In the genomic region with DNA sequence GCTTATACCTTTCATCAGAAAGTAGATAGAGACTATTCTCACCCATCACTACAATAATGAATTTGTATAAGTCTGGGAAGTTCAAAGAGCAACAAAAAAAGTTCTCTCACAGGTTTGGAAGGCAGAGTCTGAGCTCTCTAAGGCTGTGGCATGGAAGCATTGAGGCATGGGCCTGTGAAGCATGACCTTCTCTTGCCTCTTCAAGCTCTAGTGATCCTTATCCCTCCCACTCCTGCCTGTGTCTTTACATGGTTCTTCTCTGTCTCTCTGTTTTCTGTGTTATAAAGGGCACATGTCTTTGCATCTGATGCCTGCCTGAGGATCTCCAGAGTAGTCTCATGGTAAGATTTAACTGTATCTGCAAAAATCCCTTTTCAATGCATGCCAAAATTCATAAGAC, we compare ENCODE assay signal across 19 mouse cellular contexts.
"Had no signal": no experiment of that assay in that cellular context is flagged by ENCODE, and none has a peak within 500 bp of the region (broad histone marks: within the 10 kb centered on the region; RNA-seq: fewer than 3 reads in every experiment).

No protein-coding gene starts in this region.

- H3K9ac ChIP-seq: lung, embryonic 14.5 days; midbrain, embryonic 12.5 days; neural tube, embryonic 13.5 days; neural tube, embryonic 15.5 days had no signal

- H3K36me3 ChIP-seq: midbrain, embryonic 10.5 days; midbrain, embryonic 12.5 days; neural tube, embryonic 13.5 days; neural tube, embryonic 15.5 days had no signal

- H3K9me3 ChIP-seq: midbrain, embryonic 10.5 days; midbrain, embryonic 12.5 days; neural tube, embryonic 13.5 days; neural tube, embryonic 15.5 days had no signal

- H3K4me2 ChIP-seq: lung, embryonic 14.5 days; midbrain, embryonic 12.5 days; neural tube, embryonic 13.5 days; neural tube, embryonic 15.5 days had no signal

- ATAC-seq: midbrain, embryonic 16.5 days had no signal

- H3K27ac ChIP-seq: midbrain, embryonic 10.5 days; midbrain, embryonic 12.5 days; neural tube, embryonic 13.5 days; neural tube, embryonic 15.5 days had no signal

- H3K4me1 ChIP-seq: midbrain, embryonic 10.5 days; midbrain, embryonic 12.5 days; neural tube, embryonic 13.5 days; neural tube, embryonic 15.5 days had no signal

- H3K27me3 ChIP-seq: midbrain, embryonic 12.5 days; neural tube, embryonic 13.5 days; neural tube, embryonic 15.5 days had no signal

- H3K4me3 ChIP-seq: midbrain, embryonic 10.5 days; midbrain, embryonic 12.5 days; myocyte; neural tube, embryonic 13.5 days; neural tube, embryonic 15.5 days had no signal

- DNase-seq: lung, adult 18-20 months; lung, embryonic 14.5 days; lung, postnatal 10 days; lung, postnatal 4 days; midbrain, embryonic 14.5 days; retina, postnatal 1 day; right cerebral cortex, adult 18-20 months; right cerebral cortex, postnatal 25 days; right cerebral cortex, postnatal 4 days; spleen, adult 18-20 months; thymus, adult 18-20 months; thymus, postnatal 14 days; thymus, postnatal 36 days had no signal
